Mouse (Mus musculus): Measurements from ENCODE around the gene Cdca7. TPM values are rescaled to one million over a fixed set of nuclear protein-coding genes. Genes with fewer than 3 reads are reported as not detected.

The Cdca7 gene
- 40.5 TPM for polyA plus RNA-seq (2017; shearing (Covaris generic))

DNA sequence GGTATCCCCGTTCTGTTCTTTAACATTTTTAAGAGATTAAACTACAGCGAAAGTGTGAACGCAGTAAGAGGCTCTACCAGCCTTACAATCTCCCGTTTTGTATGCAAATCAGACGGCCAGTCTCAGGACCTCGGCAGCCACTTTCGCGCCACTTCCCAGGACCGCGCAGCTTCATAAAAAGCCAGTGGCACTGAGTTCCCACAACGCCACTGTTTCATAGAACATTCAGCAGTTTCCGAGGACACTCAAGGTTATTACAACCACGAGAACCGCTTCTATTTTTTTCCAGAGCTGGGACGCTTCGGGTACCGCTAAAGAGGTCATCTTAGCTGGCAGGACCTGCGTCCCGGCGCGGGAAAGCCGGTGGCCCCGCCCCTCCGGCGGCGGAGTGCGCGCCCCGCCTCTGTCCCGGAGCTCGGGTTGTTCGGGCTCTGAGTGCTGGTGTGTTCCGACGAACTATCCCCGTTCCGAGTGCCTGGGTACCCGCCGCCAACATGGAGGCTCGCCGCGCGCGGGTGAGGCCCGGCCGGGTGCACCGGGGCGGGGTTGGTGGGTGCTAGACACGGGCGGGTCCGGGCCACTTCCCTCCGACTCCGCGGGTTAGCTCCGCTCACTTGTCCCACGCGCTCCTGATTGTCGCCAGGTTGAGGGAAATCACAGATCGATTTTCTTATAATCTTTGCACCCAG is at the start of gene Cdca7:
Cdca7 (plus strand) TSS at position 363 of the 689 bp plus-strand sequence.

Other genes starting within 250 kb of the Cdca7 start
- gene Map3k20, start 190.5 kb upstream of the Cdca7 start, polyA plus RNA-seq (2017; shearing (Covaris generic)), result 0.12 TPM

Measured in CD4-positive, CD25-positive, alpha-beta regulatory T cell, adult 9 weeks (primary cell).